Comparison of ENCODE assay signal across 20 mouse cellular contexts in genomic region chr6:90533505-90533904, GRCm38 (mm10). TPM values are rescaled to one million over a fixed set of nuclear protein-coding genes. Genes with fewer than 3 reads are reported as not detected.
A peak's percentile ranks its signal among the peaks of the same experiment; 100 is the strongest.
DNase-seq lines count a peak whose midpoint lies in the region; ATAC-seq and TF ChIP-seq lines count a peak whose summit lies in the region.
"Had no signal": no experiment of that assay in that cellular context is flagged by ENCODE, and none has a peak within 500 bp of the region (broad histone marks: within the 10 kb centered on the region; RNA-seq: fewer than 3 reads in every experiment).

No protein-coding gene starts in this region.

- TF ChIP-seq CTCF in gastrocnemius, adult 2 months (IDR thresholded peaks at IDR 0.05), result peak; percentile 18; the same call in 1 of the 2 replicates
- peak; percentile 46 for TF ChIP-seq CTCF in layer of hippocampus, adult 2 months (conservative IDR thresholded peaks at IDR 0.05)
- TF ChIP-seq CTCF in Patski (IDR thresholded peaks at IDR 0.05), result peak; percentile 44

- CTCF ChIA-PET in Patski (lab: Charles Lee), result no interaction called here

- no peak overlapping the region for H3K27ac ChIP-seq in gastrocnemius, adult 2 months
- no peak overlapping the region for H3K27ac ChIP-seq in layer of hippocampus, adult 2 months
- H3K27ac ChIP-seq: embryonic facial prominence, embryonic 10.5 days; forebrain, embryonic 12.5 days; hindbrain, embryonic 10.5 days; neural tube, embryonic 12.5 days had no signal

- no peak overlapping the region for H3K4me3 ChIP-seq in gastrocnemius, adult 2 months
- H3K4me3 ChIP-seq in layer of hippocampus, adult 2 months, result no peak overlapping the region
- H3K4me3 ChIP-seq: embryonic facial prominence, embryonic 10.5 days; forebrain, embryonic 12.5 days; hindbrain, embryonic 10.5 days; neural tube, embryonic 12.5 days had no signal

- intact Hi-C loops in gastrocnemius, adult 2 months (cut with DNase I), result no loop called here
- intact Hi-C loops in gastrocnemius, postnatal 36 days (cut with DNase I), result no loop called here

- H3K27me3 ChIP-seq in Patski, result no peaks in the 10 kb centered on the region
- H3K27me3 ChIP-seq: neural tube, embryonic 12.5 days had no signal

- DNase-seq in gastrocnemius, adult 2 months, result no peak
- no peak for DNase-seq in gastrocnemius, postnatal 36 days
- no peak for DNase-seq in layer of hippocampus, adult 2 months (ENCODE audit: low spot score in 2 of 2)
- no peak for DNase-seq in layer of hippocampus, adult 18-20 months (ENCODE audit: low spot score in 2 of 2)
- peak; percentile 49 for DNase-seq in 3T3-L1 (ENCODE audit: low read depth, low spot score)
- DNase-seq in Patski (ENCODE audit: low read depth, low spot score), result no peak
- DNase-seq: adrenal gland, postnatal 14 days; B cell, adult 2 months; cerebellum, adult 11-12 months; cerebellum, postnatal 36 days; gastrocnemius, postnatal 10 days; lung, adult 2 months; right cerebral cortex, adult 18-20 months; thymus, postnatal 14 days had no signal

- in situ Hi-C loops in Patski (cut with MboI; ENCODE audit: low pct_unique_long_range_greater_than_20kb), result no loop called here

- POLR2A ChIA-PET in Patski (lab: Charles Lee), result no interaction called here

- no peak for ATAC-seq in Patski
- no peak for ATAC-seq in cerebellum, adult (ENCODE audit: insufficient number of reproducible peaks, low FRiP score, low TSS enrichment)
- ATAC-seq: activated CD4-positive, CD25-positive, alpha-beta regulatory T cell, adult 4 months had no signal

RNA-seq across cellular contexts. Expression of gene Aldh1l1, which starts 47.3 kb away (rescaled TPM):
- total RNA-seq in gastrocnemius, adult 2 months (2021), result 1 to 10 TPM; 3.6 to 5.3 TPM
- 1 to 10 TPM; 2.9 to 4.0 TPM for total RNA-seq in gastrocnemius, postnatal 36 days (2021)
- total RNA-seq in layer of hippocampus, adult 2 months (2021), result 10 to 100 TPM; 39.3 to 45.2 TPM
- 10 to 100 TPM; 40.1 to 43.6 TPM for total RNA-seq in layer of hippocampus, adult 18-20 months (2021)
- 0.62 TPM for polyA plus RNA-seq in Patski (2021)

Comparison
In these comparisons a context has a peak if more than half of its experiments do, and no peak if none do; other contexts are left out.
1. RNA of gene Aldh1l1, which starts 47.3 kb away (total RNA-seq): 39.3 to 45.2 TPM in layer of hippocampus, adult 2 months and 40.1 to 43.6 TPM in layer of hippocampus, adult 18-20 months; 3.6 to 5.3 TPM in gastrocnemius, adult 2 months and 2.9 to 4.0 TPM in gastrocnemius, postnatal 36 days; every median in the first group is over 4 times any median in the second.
2. Peak in every context shown above with its lines, with median percentiles within 50 percentile points of each other: CTCF ChIP-seq.